Mouse (Mus musculus): ENCODE results near the gene Asb10.

GRCm38 (mm10) chr5:24586106-24586505, 45.3 kb upstream of the Asb10 start:
- TF ChIP-seq POLR2A (IDR thresholded peaks at IDR 0.05; ENCODE audit: borderline replicate concordance, low read depth, low read length) = no peak
- no peak for TF ChIP-seq CTCF (IDR thresholded peaks at IDR 0.05; ENCODE audit: low read depth, low read length)

Data from bone marrow macrophage, adult 2 months (primary cell).